Mouse (Mus musculus): ENCODE measurements around the gene Prdm15. TPM values are rescaled to one million over a fixed set of nuclear protein-coding genes. Genes with fewer than 3 reads are reported as not detected.
A peak's percentile ranks its signal among the peaks of the same experiment; 100 is the strongest.

The Prdm15 gene
- total RNA-seq, 2 experiments from 2014 or later: 10.1 to 11.8 TPM

- no peak for DNase-seq
Measured at GRCm38 (mm10) chr16:97756460-97756859, 95.2 kb downstream of the Prdm15 start.

GRCm38 (mm10) chr16:97752316-97752941 is 99.2 kb downstream of the Prdm15 start:
- DNase-seq: peak; percentile 20 to 46

DNA sequence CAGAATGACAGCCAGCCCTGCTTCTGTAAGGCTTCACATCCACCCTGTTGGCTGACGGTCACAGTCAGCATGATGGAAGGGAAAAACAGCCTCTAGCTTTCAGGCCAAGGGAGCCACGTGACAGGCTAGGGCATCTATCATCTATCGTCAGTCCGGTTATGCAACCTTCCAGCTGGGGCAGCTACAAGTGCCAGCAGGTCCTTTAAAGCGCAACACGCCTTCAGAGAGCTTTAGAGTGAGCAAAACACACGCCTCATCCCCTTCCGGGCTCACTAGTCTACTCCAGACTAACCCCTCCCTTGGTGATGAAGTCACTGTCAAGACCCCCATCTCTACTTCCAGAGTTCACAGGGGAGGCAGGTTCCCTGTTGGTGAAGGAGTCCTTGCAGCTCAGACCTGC is 99.8 kb downstream of the Prdm15 start:
- peak; percentile 79 to 84 for DNase-seq

GRCm38 (mm10) chr16:97748421-97748820 is 103.2 kb downstream of the Prdm15 start:
- DNase-seq: no peak

Small RNA genes lying within 50 kb of the gene (microRNA-seq; reads per million reads assigned to microRNA genes)
- not detected for gene Mir6964

Other genes with a start within 250 kb of the Prdm15 start
- not detected for gene Tmprss2, start 240.7 kb downstream of the Prdm15 start, total RNA-seq (2021)
- gene Ripk4, start 88.1 kb downstream of the Prdm15 start, total RNA-seq (2021): under 1 TPM; 0.16 to 0.63 TPM
- 10 to 100 TPM; 26.5 to 35.1 TPM for gene C2cd2, start 110.7 kb upstream of the Prdm15 start, total RNA-seq (2021)
- 10 to 100 TPM; 38.1 to 52.1 TPM for gene Zbtb21, start 110.8 kb upstream of the Prdm15 start, total RNA-seq (2021)
- gene B230307C23Rik, start 145.5 kb upstream of the Prdm15 start, total RNA-seq (2021): 10 to 100 TPM; 37.7 to 40.7 TPM
- gene A630089N07Rik, start 230.6 kb upstream of the Prdm15 start, total RNA-seq (2021): 1 to 10 TPM; 7.2 to 9.4 TPM